Mouse (Mus musculus) MEL (cell line): ENCODE results near the gene Vmp1. TPM values are rescaled to one million over a fixed set of nuclear protein-coding genes. Genes with fewer than 3 reads are reported as not detected.

ENCODE experiments used
- DNase-seq: peaks from one replicate; pipeline ENCODE4 v3.0.0; 2011; ENCODE audit warnings: low read depth, low spot score
- H3K27ac ChIP-seq: 2 replicates; pipeline ENCODE4 v1.5.1; 2012; ENCODE audit warnings: low read depth, mild to moderate bottlenecking, control low read depth, low read length, moderate library complexity; ENCODE audit not compliant: control insufficient read depth
- H3K27me3 ChIP-seq, 2 experiments: fragments of 150-350 bp in 1 of 2; sonication (generic) in 1 of 2; 2 replicates each; pipeline ENCODE4 v1.6.1; 2012; ENCODE audit warnings: low read length in 2 of 2, mild to moderate bottlenecking in 2 of 2, improper control_type of control experiment in 1 of 2, moderate library complexity in 1 of 2; ENCODE audit not compliant: insufficient read depth in 2 of 2, control insufficient read depth in 1 of 2
- H3K36me3 ChIP-seq, 2 experiments: 2 replicates each; pipeline ENCODE4 v1.6.1; 2012 to 2014; ENCODE audit warnings: low read length in 2 of 2, improper control_type of control experiment in 1 of 2, inconsistent platforms in 1 of 2, mild to moderate bottlenecking in 1 of 2; ENCODE audit not compliant: insufficient read depth in 2 of 2, control insufficient read depth in 1 of 2
- H3K4me1 ChIP-seq, 2 experiments: fragments of 150-350 bp in 1 of 2; sonication (generic) in 1 of 2; 2 replicates each; pipeline ENCODE4 v1.6.1; 2012; ENCODE audit warnings: low read length in 2 of 2, improper control_type of control experiment in 1 of 2, mild to moderate bottlenecking in 1 of 2; ENCODE audit not compliant: insufficient read depth in 2 of 2, control insufficient read depth in 1 of 2
- H3K4me3 ChIP-seq, 2 experiments: fragments of 150-350 bp in 1 of 2; sonication (generic) in 1 of 2; 2 replicates each; pipeline ENCODE4 v1.5.1; 2012; ENCODE audit warnings: low read depth in 2 of 2, low read length in 2 of 2, mild to moderate bottlenecking in 2 of 2, moderate library complexity in 2 of 2, control low read depth in 1 of 2, improper control_type of control experiment in 1 of 2; ENCODE audit not compliant: control insufficient read depth in 1 of 2, insufficient read depth in 1 of 2
- H3K79me2 ChIP-seq: 2 replicates; pipeline ENCODE4 v1.6.1; 2012; ENCODE audit warnings: mild to moderate bottlenecking, low read length, moderate library complexity; ENCODE audit not compliant: control insufficient read depth, poor library complexity, insufficient read depth
- H3K9ac ChIP-seq: 2 replicates; pipeline ENCODE4 v1.6.1; 2012; ENCODE audit warnings: low read depth, mild to moderate bottlenecking, control low read depth, low read length, moderate library complexity; ENCODE audit not compliant: control insufficient read depth, poor library complexity, severe bottlenecking
- H3K9me3 ChIP-seq: fragments of 150-350 bp; sonication (generic); replicated peaks from 2 replicates; pipeline ENCODE4 v1.6.1; 2012; ENCODE audit warnings: mild to moderate bottlenecking, low read length, improper control_type of control experiment, moderate library complexity; ENCODE audit not compliant: insufficient read depth
- CHD1 ChIP-seq: IDR thresholded peaks from 2 replicates; pipeline ENCODE4 v1.6.1; 2012; ENCODE audit warnings: low read depth, mild to moderate bottlenecking, inconsistent platforms, low read length, improper control_type of control experiment
- CHD2 ChIP-seq: IDR thresholded peaks from 2 replicates; pipeline ENCODE4 v1.6.1; 2011; ENCODE audit warnings: low read length, improper control_type of control experiment
- CTCF ChIP-seq, 3 experiments: IDR thresholded peaks in 2 of 3; conservative IDR thresholded peaks in 1 of 3; 2 replicates each; pipeline ENCODE4 v1.5.1; 2011 to 2012; ENCODE audit warnings: low read length in 3 of 3, low read depth in 2 of 3, mild to moderate bottlenecking in 2 of 3, improper control_type of control experiment in 1 of 3, inconsistent platforms in 1 of 3, mixed read lengths in 1 of 3, moderate library complexity in 1 of 3; ENCODE audit not compliant: control insufficient read depth in 1 of 3, insufficient read depth in 1 of 3, poor library complexity in 1 of 3, severe bottlenecking in 1 of 3
- E2F4 ChIP-seq: IDR thresholded peaks from 2 replicates; pipeline ENCODE4 v1.6.1; 2011; ENCODE audit warnings: low read depth, low read length, improper control_type of control experiment, borderline replicate concordance
- ELF1 ChIP-seq: IDR thresholded peaks from 2 replicates; pipeline ENCODE4 v1.6.1; 2014; ENCODE audit warnings: low read depth, mild to moderate bottlenecking, inconsistent platforms, low read length, improper control_type of control experiment, moderate library complexity
- EP300 ChIP-seq, 2 experiments: IDR thresholded peaks; 2 replicates each; pipeline ENCODE4 v1.6.1; 2011; ENCODE audit warnings: improper control_type of control experiment in 2 of 2, low read length in 2 of 2, low read depth in 1 of 2, mild to moderate bottlenecking in 1 of 2
- GABPA ChIP-seq: IDR thresholded peaks from 2 replicates; pipeline ENCODE4 v1.6.1; 2012; ENCODE audit warnings: low read depth, mild to moderate bottlenecking, inconsistent platforms, low read length, improper control_type of control experiment, moderate library complexity
- JUND ChIP-seq: IDR thresholded peaks from 2 replicates; pipeline ENCODE4 v1.6.1; 2011; ENCODE audit warnings: low read depth, mild to moderate bottlenecking, improper control_type of control experiment, low read length
- MAFK ChIP-seq: IDR thresholded peaks from 2 replicates; pipeline ENCODE4 v1.6.1; 2011; ENCODE audit warnings: low read depth, mild to moderate bottlenecking, low read length, improper control_type of control experiment, borderline replicate concordance
- MAX ChIP-seq: IDR thresholded peaks from 2 replicates; pipeline ENCODE4 v1.6.1; 2011; ENCODE audit warnings: low read length, improper control_type of control experiment
- MAZ ChIP-seq: IDR thresholded peaks from 2 replicates; pipeline ENCODE4 v1.6.1; 2012; ENCODE audit warnings: low read depth, mild to moderate bottlenecking, inconsistent platforms, low read length, improper control_type of control experiment
- MEF2A ChIP-seq: IDR thresholded peaks from 2 replicates; pipeline ENCODE4 v1.6.1; 2014; ENCODE audit warnings: low read depth, mild to moderate bottlenecking, inconsistent platforms, low read length, improper control_type of control experiment; ENCODE audit not compliant: poor library complexity, insufficient replicate concordance, severe bottlenecking; ENCODE audit errors: extremely low read depth
- MXI1 ChIP-seq: IDR thresholded peaks from 2 replicates; pipeline ENCODE4 v1.6.1; 2011; ENCODE audit warnings: mild to moderate bottlenecking, low read depth, low read length, improper control_type of control experiment
- MYB ChIP-seq: IDR thresholded peaks from 2 replicates; pipeline ENCODE4 v1.6.1; 2011; ENCODE audit warnings: mild to moderate bottlenecking, low read depth, low read length, improper control_type of control experiment
- MYC ChIP-seq: IDR thresholded peaks from 2 replicates; pipeline ENCODE4 v1.6.1; 2011; ENCODE audit warnings: low read depth, mild to moderate bottlenecking, low read length, improper control_type of control experiment, moderate library complexity
- NELFE ChIP-seq: IDR thresholded peaks from 2 replicates; pipeline ENCODE4 v1.6.1; 2011; ENCODE audit warnings: low read depth, low read length, improper control_type of control experiment
- POLR2A ChIP-seq, 2 experiments: IDR thresholded peaks; 2 replicates each; pipeline ENCODE4 v1.6.1; 2011 to 2012; ENCODE audit warnings: low read length in 2 of 2, mild to moderate bottlenecking in 2 of 2, control low read depth in 1 of 2, improper control_type of control experiment in 1 of 2, low read depth in 1 of 2, moderate library complexity in 1 of 2; ENCODE audit not compliant: control insufficient read depth in 1 of 2, insufficient read depth in 1 of 2, poor library complexity in 1 of 2
- POLR2AphosphoS2 ChIP-seq: IDR thresholded peaks from 2 replicates; pipeline ENCODE4 v1.6.1; 2011; ENCODE audit warnings: low read length, improper control_type of control experiment
- POLR2AphosphoS5 ChIP-seq: IDR thresholded peaks from 2 replicates; pipeline ENCODE4 v1.6.1; 2012; ENCODE audit warnings: low read depth, borderline replicate concordance, mild to moderate bottlenecking, inconsistent platforms, low read length, moderate library complexity, mixed read lengths
- RCOR1 ChIP-seq: IDR thresholded peaks from 2 replicates; pipeline ENCODE4 v1.6.1; 2012; ENCODE audit warnings: low read depth, mild to moderate bottlenecking, inconsistent platforms, low read length, improper control_type of control experiment
- SIN3A ChIP-seq: IDR thresholded peaks from 2 replicates; pipeline ENCODE4 v1.6.1; 2012; ENCODE audit warnings: low read length, improper control_type of control experiment, inconsistent platforms
- SMC3 ChIP-seq: IDR thresholded peaks from 2 replicates; pipeline ENCODE4 v1.6.1; 2011; ENCODE audit warnings: low read depth, low read length, improper control_type of control experiment
- TAL1 ChIP-seq: IDR thresholded peaks from 2 replicates; pipeline ENCODE4 v1.6.1; 2012; ENCODE audit warnings: mild to moderate bottlenecking, inconsistent platforms, low read length, moderate library complexity, mixed read lengths
- TBP ChIP-seq: IDR thresholded peaks from 2 replicates; pipeline ENCODE4 v1.8.0; 2011; ENCODE audit warnings: low read depth, low read length, improper control_type of control experiment
- TCF12 ChIP-seq: IDR thresholded peaks from 2 replicates; pipeline ENCODE4 v1.6.1; 2014; ENCODE audit warnings: low read depth, mild to moderate bottlenecking, inconsistent platforms, low read length, improper control_type of control experiment, moderate library complexity
- UBTF ChIP-seq: IDR thresholded peaks from 2 replicates; pipeline ENCODE4 v1.6.1; 2012; ENCODE audit warnings: low read depth, mild to moderate bottlenecking, inconsistent platforms, low read length, improper control_type of control experiment, moderate library complexity, borderline replicate concordance; ENCODE audit not compliant: insufficient read depth
- USF1 ChIP-seq: IDR thresholded peaks from 2 replicates; pipeline ENCODE4 v1.6.1; 2014; ENCODE audit warnings: low read depth, mild to moderate bottlenecking, inconsistent platforms, low read length, improper control_type of control experiment, moderate library complexity
- USF2 ChIP-seq, 2 experiments: IDR thresholded peaks; 2 replicates each; pipeline ENCODE4 v1.6.1; 2011 to 2012; ENCODE audit warnings: improper control_type of control experiment in 2 of 2, low read length in 2 of 2, borderline replicate concordance in 1 of 2, inconsistent platforms in 1 of 2, low read depth in 1 of 2, mild to moderate bottlenecking in 1 of 2; ENCODE audit not compliant: insufficient read depth in 1 of 2
- ZC3H11A ChIP-seq: IDR thresholded peaks from 2 replicates; pipeline ENCODE4 v1.6.1; 2012; ENCODE audit warnings: low read depth, mild to moderate bottlenecking, inconsistent platforms, low read length, improper control_type of control experiment
- ZKSCAN1 ChIP-seq: IDR thresholded peaks from 2 replicates; pipeline ENCODE4 v1.6.1; 2012; ENCODE audit warnings: low read depth, mild to moderate bottlenecking, inconsistent platforms, low read length, improper control_type of control experiment, moderate library complexity
- ZMIZ1 ChIP-seq: IDR thresholded peaks from 2 replicates; pipeline ENCODE4 v1.6.1; 2012; ENCODE audit warnings: low read depth, mild to moderate bottlenecking, inconsistent platforms, low read length, improper control_type of control experiment, moderate library complexity
- ZNF384 ChIP-seq: IDR thresholded peaks from 2 replicates; pipeline ENCODE4 v1.6.1; 2012; ENCODE audit warnings: low read depth, mild to moderate bottlenecking, inconsistent platforms, low read length, improper control_type of control experiment
- polyA plus RNA-seq, 2 experiments: library from polyadenylated mRNA; stranded (reverse) in 1 of 2; unstranded in 1 of 2; fragments of >175 nt in 1 of 2; fragments of >200 nt in 1 of 2; gene quantifications; 2 replicates each; pipeline versions ENCODE4 v1.2.1 to v1.2.4; 2012; ENCODE audit warnings: low replicate concordance in 2 of 2, low read depth in 1 of 2; ENCODE audit not compliant: insufficient read length in 2 of 2, insufficient read depth in 1 of 2, missing spikeins in 1 of 2
- total RNA-seq: library from RNA; depleted of rRNA; stranded (reverse); fragments of 300-350 nt; gene quantifications from 2 replicates; pipeline ENCODE4 v1.2.3, GENCODE M21; 2012

Gene Vmp1
- total and polyA plus RNA-seq, 3 experiments, result 61.8 to 94.9 TPM; not detected in 1

DNA sequence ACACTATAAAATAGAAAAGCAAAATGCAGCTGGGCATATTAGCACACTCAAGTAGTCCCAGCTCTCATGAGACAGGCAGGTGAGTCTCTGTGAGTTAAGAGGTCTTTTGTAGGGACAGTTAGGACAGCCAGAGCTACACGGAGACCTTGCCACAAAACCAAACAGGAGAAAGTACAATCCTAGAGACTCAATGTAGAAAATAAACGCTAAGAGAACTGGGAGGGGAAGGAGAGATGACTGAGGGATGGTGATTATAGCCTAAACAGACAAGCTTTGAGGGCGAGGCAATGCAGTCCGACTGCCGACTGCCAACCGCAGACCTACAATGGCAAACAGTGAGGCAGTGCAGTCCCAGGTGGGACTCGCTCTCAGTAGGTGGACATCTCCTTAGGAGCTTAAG is 95.8 kb downstream of the Vmp1 start (continued):
- TF ChIP-seq MEF2A (no peak), GABPA (no peak), MAZ (no peak), MAX (no peak), ZC3H11A (no peak), TBP (peak; percentile 84), JUND (no peak), MXI1 (no peak), MAFK (no peak), MYB (no peak), CHD2 (no peak), RCOR1 (0 out of 2 replicates have a peak, but pooled peaks have one; percentile 20), USF1 (no peak), POLR2AphosphoS5 (0 out of 2 replicates have a peak, but pooled peaks have one; percentile 32), CTCF (IDR thresholded peaks at IDR 0.05 in 2 of 3, conservative IDR thresholded peaks at IDR 0.05 in 1 of 3; ENCODE audit: control insufficient read depth in 1 of 3, insufficient read depth in 1 of 3, low read depth in 2 of 3, low read length in 3 of 3, poor library complexity in 1 of 3, severe bottlenecking in 1 of 3) (no peak), E2F4 (no peak), ELF1 (no peak), POLR2A (IDR thresholded peaks at IDR 0.05; ENCODE audit: control insufficient read depth in 1 of 2, insufficient read depth in 1 of 2, low read depth in 1 of 2, low read length in 2 of 2, poor library complexity in 1 of 2) (peak in 1 of 2 experiments; percentile 48; a peak in 1 of 4 replicates), SMC3 (no peak), CHD1 (peak; percentile 66; the same call in 1 of the 2 replicates), SIN3A (no peak; the same call in 1 of the 2 replicates), ZNF384 (no peak), ZMIZ1 (no peak), ZKSCAN1 (no peak), POLR2AphosphoS2 (no peak)

- DNase-seq, result peak; percentile 100
- Histone ChIP-seq H3K79me2 (peaks cover 37% of the 10 kb centered on the region), H3K9me3 (no peaks in the 10 kb centered on the region), H3K9ac (peak overlapping the region; percentile 88), H3K36me3 (peaks cover 4 to 43% of the 10 kb centered on the region in 2 experiments; a peak in 3 of 4 replicates), H3K27ac (peak overlapping the region; percentile 97), H3K4me3 (peak overlapping the region; percentile 83 to 88), H3K27me3 (no peaks in the 10 kb centered on the region), H3K4me1 (peaks cover 13 to 26% of the 10 kb centered on the region in 2 experiments)
- 0 out of 2 replicates have a peak, but pooled peaks have one; percentile 34 for TF ChIP-seq UBTF
- peak; percentile 83 for TF ChIP-seq TAL1
- TF ChIP-seq POLR2A (IDR thresholded peaks at IDR 0.05; ENCODE audit: control insufficient read depth in 1 of 2, insufficient read depth in 1 of 2, low read depth in 1 of 2, low read length in 2 of 2, poor library complexity in 1 of 2), result peak; percentile 88 to 100
- 0 out of 2 replicates have a peak, but pooled peaks have one; percentile 29 for TF ChIP-seq MEF2A
- peak; percentile 88 for TF ChIP-seq SIN3A
- peak; percentile 85 for TF ChIP-seq ELF1
- peak; percentile 89 for TF ChIP-seq RCOR1
- TF ChIP-seq GABPA, result no peak; the same call in 1 of the 2 replicates
- TF ChIP-seq EP300 (IDR thresholded peaks at IDR 0.05; ENCODE audit: low read depth in 1 of 2, low read length in 2 of 2), result peak; percentile 72 to 89
- TF ChIP-seq TCF12, result peak; percentile 80
- TF ChIP-seq MYC, result peak; percentile 88
- peak; percentile 84 for TF ChIP-seq JUND
- TF ChIP-seq USF2 (IDR thresholded peaks at IDR 0.05; ENCODE audit: borderline replicate concordance in 1 of 2, insufficient read depth in 1 of 2, low read depth in 1 of 2, low read length in 2 of 2), result no peak
- TF ChIP-seq MAFK, result peak; percentile 70; the same call in 1 of the 2 replicates
- no peak for TF ChIP-seq USF1
- peak; percentile 100 for TF ChIP-seq NELFE
- peak; percentile 99 for TF ChIP-seq ZMIZ1
These were observed 96.5 kb downstream of the Vmp1 start for GRCm38 (mm10) chr11:86586868-86587792.
